Mouse (Mus musculus) cerebellum, postnatal 14 days (tissue): ENCODE data around the gene Btla.

Experiments
- DNase-seq, 2 experiments: peaks; one replicate each; pipeline ENCODE4 v3.0.0; 2021; ENCODE audit warnings: mixed read lengths in 2 of 2

The Btla gene

GRCm38 (mm10) chr16:45261321-45261720 lies 37.2 kb downstream of the Btla start:
- DNase-seq = no peak

- DNase-seq = no peak
These were observed 37.9 kb downstream of the Btla start for GRCm38 (mm10) chr16:45262051-45262450.

GRCm38 (mm10) chr16:45269886-45270285 lies 45.8 kb downstream of the Btla start:
- DNase-seq = no peak

- no peak for DNase-seq
These were observed 59.0 kb downstream of the Btla start for GRCm38 (mm10) chr16:45283093-45283492.

GRCm38 (mm10) chr16:45297806-45298205 lies 73.7 kb downstream of the Btla start:
- DNase-seq = no peak
